10 mouse cellular contexts compared by ENCODE assay signal in the genomic region with DNA sequence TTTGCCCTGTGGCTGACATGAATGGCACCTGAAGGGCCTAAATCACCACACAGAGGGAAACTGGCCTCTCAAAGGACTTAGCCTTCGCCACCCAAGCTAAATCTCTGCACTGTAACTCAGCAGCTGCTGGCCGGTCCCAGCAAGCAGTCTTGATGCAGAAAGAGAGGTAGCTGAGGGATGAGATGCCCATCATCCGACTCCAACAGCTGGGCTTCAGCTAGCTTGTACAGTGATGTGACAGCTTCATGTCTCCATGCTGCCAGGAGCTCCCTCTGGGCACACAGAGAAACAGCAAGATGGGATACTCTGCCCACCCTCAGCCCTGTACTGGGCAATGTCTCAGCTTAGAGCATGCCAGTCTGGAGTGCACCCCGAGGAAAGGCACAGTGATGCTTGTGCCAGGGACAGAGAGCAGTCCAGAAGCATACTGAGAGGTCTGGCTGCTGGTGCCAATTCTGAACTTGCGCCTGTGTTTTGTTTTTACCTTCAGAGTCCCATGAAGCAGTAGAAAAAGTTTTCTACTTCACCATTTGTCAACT. TPM values are rescaled to one million over a fixed set of nuclear protein-coding genes. Genes with fewer than 3 reads are reported as not detected.
DNase-seq lines count a peak whose midpoint lies in the region.
"Had no signal": no experiment of that assay in that cellular context is flagged by ENCODE, and none has a peak within 500 bp of the region (broad histone marks: within the 10 kb centered on the region; RNA-seq: fewer than 3 reads in every experiment).

No protein-coding gene starts in this region.

- DNase-seq in left cerebral cortex, postnatal 4 days = peak; percentile 71
- no peak for DNase-seq in left cerebral cortex, adult 9 months (ENCODE audit: low spot score in 2 of 2)
- peak; percentile 85 for DNase-seq in cerebellum, adult 11-12 months
- DNase-seq in cerebellum, postnatal 36 days = peak; percentile 55 to 69
- DNase-seq in T-cell, adult 2 months (ENCODE audit: low spot score) = no peak
- DNase-seq in thymus, postnatal 10 days (ENCODE audit: low spot score in 2 of 2) = no peak
- DNase-seq: embryo, embryonic 11 days had no signal

- H3K79me2 ChIP-seq in macrophage (ENCODE audit: inconsistent target) = peaks cover 79% of the 10 kb centered on the region

- intact Hi-C loops in left cerebral cortex, postnatal 4 days (cut with DNase I) = no loop called here

- H3K4me3 ChIP-seq in macrophage (ENCODE audit: inconsistent target) = no peak overlapping the region
- H3K4me3 ChIP-seq: lung, embryonic 15.5 days had no signal

- H3K27ac ChIP-seq in macrophage = peak overlapping the region; percentile 85
- H3K27ac ChIP-seq: lung, embryonic 15.5 days had no signal

- no peaks in the 10 kb centered on the region for H3K36me3 ChIP-seq in macrophage (ENCODE audit: inconsistent target)
- H3K36me3 ChIP-seq: lung, embryonic 15.5 days had no signal

- WGBS in macrophage (ENCODE audit: missing documents) = 91% methylated on average over 5 of the region's 5 CpGs

RNA-seq across cellular contexts. Expression of gene Sp2, which starts 9.3 kb away (rescaled TPM):
- total RNA-seq in left cerebral cortex, postnatal 4 days (2021) = 10 to 100 TPM in 1 of 2 experiments, 1 to 10 TPM in 1; 9.5 to 11.5 TPM
- total RNA-seq in macrophage (2018; cell fraction: chromatin; rRNA removed) = 1 to 10 TPM; 3.6 to 9.3 (median 5.3) TPM
- total RNA-seq in macrophage (2018; cell fraction: cytosol; rRNA removed) = 10 to 100 TPM; 13.1 to 20.2 (median 16.4) TPM
- total RNA-seq in macrophage (2018; cell fraction: nucleus; rRNA removed) = 10 to 100 TPM in 5 of 26 experiments, 1 to 10 TPM in 21; 6.2 to 11.6 (median 9.2) TPM
- polyA plus RNA-seq in macrophage (2018) = 10.9 to 20.7 TPM (median 12.1 TPM) in 3 replicates

RNA-seq across cellular contexts. Expression of gene Pnpo, which starts 29.7 kb away (rescaled TPM):
- 10 to 100 TPM; 11.7 to 15.1 TPM for total RNA-seq in left cerebral cortex, postnatal 4 days (2021)
- total RNA-seq in macrophage (2018; cell fraction: chromatin; rRNA removed) = 10 to 100 TPM in 5 of 26 experiments, 1 to 10 TPM in 19, under 1 TPM in 2; 0.44 to 15.2 (median 6.1) TPM
- total RNA-seq in macrophage (2018; cell fraction: cytosol; rRNA removed) = 10 to 100 TPM; 11.1 to 22.6 (median 16.7) TPM
- 10 to 100 TPM in 10 of 26 experiments, 1 to 10 TPM in 16; 2.1 to 16.4 (median 7.4) TPM for total RNA-seq in macrophage (2018; cell fraction: nucleus; rRNA removed)
- 15.4 to 17.0 TPM (median 15.6 TPM) in 3 replicates for polyA plus RNA-seq in macrophage (2018)

RNA-seq across cellular contexts. Expression of gene Sp6, which starts 39.7 kb away (rescaled TPM):
- total RNA-seq in left cerebral cortex, postnatal 4 days (2021) = 1 to 10 TPM in 1 of 2 experiments, under 1 TPM in 1; 0.92 to 1.1 TPM
- total RNA-seq in macrophage (2018; cell fraction: chromatin; rRNA removed) = under 1 TPM in 3 of 26 experiments, not detected in 23; 0.16 to 0.50 (median 0.20) TPM
- total RNA-seq in macrophage (2018; cell fraction: cytosol; rRNA removed) = under 1 TPM in 5 of 26 experiments, not detected in 21; 0.03 to 0.11 (median 0.04) TPM
- under 1 TPM in 5 of 26 experiments, not detected in 21; 0.11 to 0.56 (median 0.17) TPM for total RNA-seq in macrophage (2018; cell fraction: nucleus; rRNA removed)
- polyA plus RNA-seq in macrophage (2018) = 0.09 TPM in 1 of 3 replicates, not detected in the others
- polyA plus RNA-seq: intestine, embryonic 14.5 days had no signal

RNA-seq across cellular contexts. Expression of gene Prr15l, which starts 45.6 kb away (rescaled TPM):
- total RNA-seq in left cerebral cortex, postnatal 4 days (2021) = not detected
- under 1 TPM in 1 of 26 experiments, not detected in 25; 0.62 TPM for total RNA-seq in macrophage (2018; cell fraction: chromatin; rRNA removed)
- under 1 TPM in 1 of 26 experiments, not detected in 25; 0.13 TPM for total RNA-seq in macrophage (2018; cell fraction: cytosol; rRNA removed)
- total RNA-seq in macrophage (2018; cell fraction: nucleus; rRNA removed) = under 1 TPM in 5 of 26 experiments, not detected in 21; 0.40 to 0.92 (median 0.72) TPM
- 0.19 TPM in 1 of 3 replicates, not detected in the others for polyA plus RNA-seq in macrophage (2018)

RNA-seq across cellular contexts. Expression of gene Scrn2, which starts 56.2 kb away (rescaled TPM):
- total RNA-seq in left cerebral cortex, postnatal 4 days (2021) = 1 to 10 TPM; 5.5 to 7.3 TPM
- total RNA-seq in macrophage (2018; cell fraction: chromatin; rRNA removed) = 1 to 10 TPM in 11 of 26 experiments, under 1 TPM in 4, not detected in 11; 0.56 to 3.2 (median 1.3) TPM
- 1 to 10 TPM in 14 of 26 experiments, under 1 TPM in 12; 0.19 to 2.1 (median 1.1) TPM for total RNA-seq in macrophage (2018; cell fraction: cytosol; rRNA removed)
- 1 to 10 TPM in 7 of 26 experiments, under 1 TPM in 11, not detected in 8; 0.40 to 3.0 (median 0.67) TPM for total RNA-seq in macrophage (2018; cell fraction: nucleus; rRNA removed)
- 0.57 to 3.6 TPM (median 1.3 TPM) in 3 replicates for polyA plus RNA-seq in macrophage (2018)

Comparison
In these comparisons a context has a peak if more than half of its experiments do, and no peak if none do; other contexts are left out.
1. DNase-seq: peak in left cerebral cortex, postnatal 4 days (single experiment), cerebellum, adult 11-12 months (single experiment) and cerebellum, postnatal 36 days (2 of 2); none in left cerebral cortex, adult 9 months (0 of 2), T-cell, adult 2 months (single experiment) and thymus, postnatal 10 days (0 of 2).